Mouse (Mus musculus): Measurements from ENCODE around the gene Cdc37l1. TPM values are rescaled to one million over a fixed set of nuclear protein-coding genes. Genes with fewer than 3 reads are reported as not detected.

Gene Cdc37l1
- polyA plus RNA-seq, 1 experiment from 2014 or later, result 44.8 TPM

DNA sequence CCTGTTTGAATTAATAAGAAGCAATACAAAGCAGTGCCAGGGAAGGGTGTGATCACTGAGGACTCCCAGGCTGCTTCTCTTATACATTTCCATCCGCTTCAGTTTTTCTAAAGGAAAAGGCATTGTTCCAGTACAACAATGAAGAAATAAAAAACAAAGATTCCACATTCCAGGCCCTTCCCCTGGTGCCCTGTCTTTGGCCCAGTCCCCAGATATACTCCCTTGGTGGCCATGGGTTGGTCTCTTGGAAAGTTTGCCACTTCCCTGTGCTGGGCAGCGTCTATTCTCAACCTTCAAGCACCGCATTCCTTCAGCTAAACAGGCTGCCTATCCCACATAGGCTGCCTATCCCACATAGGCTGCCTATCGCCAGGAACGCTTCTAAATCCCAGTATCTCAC, 46.9 kb downstream of the Cdc37l1 start:
- Histone ChIP-seq H3K27ac (peak overlapping the region; percentile 19; the same call in 1 of the 2 replicates), H3K27me3 (no peaks in the 10 kb centered on the region), H3K9me3 (replicated peaks) (no peaks in the 10 kb centered on the region; the same call in 1 of the 2 replicates), H3K4me1 (replicated peaks) (peaks cover under 1% of the 10 kb centered on the region; the same call in 1 of the 2 replicates), H3K4me2 (no peak overlapping the region), H3K36me3 (peaks cover 37% of the 10 kb centered on the region), H3K9ac (no peak overlapping the region), H3K4me3 (no peak overlapping the region)
- no peak for ATAC-seq (replicated peaks; ENCODE audit: insufficient number of reproducible peaks, insufficient read depth, low FRiP score, low read depth)
- 85% methylated on average over 5 of the region's 5 CpGs for WGBS

DNA sequence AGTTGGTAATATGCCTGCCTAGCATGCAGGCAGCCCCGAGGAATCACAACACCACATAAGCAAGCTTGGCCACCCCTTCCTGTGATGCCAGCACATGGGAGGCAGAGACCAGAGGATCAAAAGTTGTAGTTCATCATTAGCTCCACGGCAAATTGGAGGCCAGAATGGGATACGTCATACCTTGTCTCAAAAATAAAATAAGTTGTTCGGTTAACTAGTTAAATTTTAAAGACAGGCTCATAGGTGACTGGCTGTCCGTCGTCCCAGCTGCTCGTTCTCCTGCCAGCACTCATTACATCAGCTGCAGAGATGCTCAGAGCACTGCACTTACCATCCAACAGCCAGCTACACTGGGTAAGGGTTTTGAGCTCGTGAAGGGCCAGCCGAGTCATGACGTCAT, 47.4 kb downstream of the Cdc37l1 start:
- peaks cover 37% of the 10 kb centered on the region for H3K36me3 ChIP-seq
- H3K27ac ChIP-seq, result peak overlapping the region; percentile 19; the same call in 1 of the 2 replicates
- no peak for ATAC-seq (replicated peaks; ENCODE audit: insufficient number of reproducible peaks, insufficient read depth, low FRiP score, low read depth)
- no peaks in the 10 kb centered on the region; the same call in 1 of the 2 replicates for H3K9me3 ChIP-seq (replicated peaks)
- peaks cover 5% of the 10 kb centered on the region; the same call in 1 of the 2 replicates for H3K4me1 ChIP-seq (replicated peaks)
- 85% methylated on average over 10 of the region's 10 CpGs for WGBS
- no peak overlapping the region for H3K4me3 ChIP-seq
- no peak overlapping the region for H3K9ac ChIP-seq
- H3K4me2 ChIP-seq, result no peak overlapping the region
- no peaks in the 10 kb centered on the region for H3K27me3 ChIP-seq

DNA sequence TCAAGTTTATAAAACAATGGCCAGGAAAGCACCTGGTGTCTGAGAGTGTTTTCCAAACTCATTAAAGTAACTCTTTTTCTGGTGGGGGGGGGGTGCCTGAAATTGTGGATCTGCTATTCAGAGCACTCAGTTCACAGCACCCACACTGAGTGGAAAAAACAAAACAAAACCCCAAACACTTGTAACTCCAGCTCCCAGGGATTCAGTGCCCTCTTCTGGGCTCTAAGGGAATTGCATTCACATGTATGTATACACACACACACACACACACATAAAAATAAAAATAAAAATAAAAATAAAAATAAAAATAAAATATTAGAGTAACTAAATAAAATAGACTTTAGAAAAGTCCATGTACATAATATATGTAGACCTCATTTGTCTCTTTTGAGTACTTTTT, 49.2 kb downstream of the Cdc37l1 start:
- Histone ChIP-seq H3K4me3 (no peak overlapping the region), H3K36me3 (peaks cover 31% of the 10 kb centered on the region), H3K9me3 (replicated peaks) (no peaks in the 10 kb centered on the region; the same call in 1 of the 2 replicates), H3K9ac (no peak overlapping the region), H3K4me2 (no peak overlapping the region), H3K27me3 (no peaks in the 10 kb centered on the region), H3K27ac (no peak overlapping the region), H3K4me1 (replicated peaks) (peaks cover 12% of the 10 kb centered on the region)
- ATAC-seq (replicated peaks; ENCODE audit: insufficient number of reproducible peaks, insufficient read depth, low FRiP score, low read depth), result no peak

DNA sequence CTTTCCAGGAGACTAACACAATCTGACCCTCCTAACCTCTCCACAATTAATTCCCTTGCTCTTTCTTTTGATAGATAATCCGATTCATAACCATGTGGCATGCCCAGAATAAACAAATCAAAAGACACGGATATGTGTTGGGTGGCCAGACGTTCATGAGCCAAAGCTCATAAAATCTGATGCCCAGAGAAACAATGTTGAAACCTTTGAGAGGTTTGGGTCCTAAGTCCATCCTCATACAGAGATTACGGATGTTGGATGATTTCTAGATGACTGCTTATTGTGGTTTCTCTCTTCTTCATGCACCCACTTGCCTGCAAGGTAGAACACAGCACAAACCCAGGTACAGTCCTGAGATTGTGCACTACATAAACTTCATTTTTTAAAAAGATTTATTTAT, 50.1 kb downstream of the Cdc37l1 start:
- no peak for ATAC-seq (replicated peaks; ENCODE audit: insufficient number of reproducible peaks, insufficient read depth, low FRiP score, low read depth)
- H3K4me1 ChIP-seq (replicated peaks), result peaks cover 12% of the 10 kb centered on the region
- WGBS, result 88% methylated on average over 4 of the region's 4 CpGs

DNA sequence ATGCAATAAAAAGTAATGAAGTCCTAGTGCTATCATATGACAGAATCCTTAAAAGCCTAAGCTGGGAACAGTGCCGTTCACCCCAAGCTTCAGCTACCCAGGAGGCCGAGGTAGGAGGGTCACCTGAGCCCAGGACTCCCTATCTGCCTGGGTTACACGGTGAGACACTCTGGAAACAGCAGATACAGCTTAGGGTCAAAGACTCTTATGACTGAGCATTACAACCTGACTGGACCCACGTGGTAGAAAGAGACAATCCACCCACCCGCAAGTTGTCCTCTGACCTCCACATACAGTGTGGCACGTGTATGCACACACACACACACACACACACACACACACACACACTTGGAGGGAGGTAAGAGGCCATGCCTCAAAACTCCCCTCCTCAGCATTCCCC, 52.0 kb downstream of the Cdc37l1 start:
- Histone ChIP-seq H3K36me3 (peaks cover 13% of the 10 kb centered on the region), H3K27ac (no peak overlapping the region), H3K9ac (no peak overlapping the region), H3K9me3 (replicated peaks) (no peaks in the 10 kb centered on the region; the same call in 1 of the 2 replicates), H3K4me2 (no peak overlapping the region), H3K4me1 (replicated peaks) (peaks cover 18% of the 10 kb centered on the region), H3K27me3 (no peaks in the 10 kb centered on the region), H3K4me3 (no peak overlapping the region)
- no peak for ATAC-seq (replicated peaks; ENCODE audit: insufficient number of reproducible peaks, insufficient read depth, low FRiP score, low read depth)
- WGBS, result 68% methylated on average over 6 of the region's 6 CpGs

More for the DNA sequence above, 50.1 kb downstream of the Cdc37l1 start:
- Histone ChIP-seq H3K4me2 (no peak overlapping the region), H3K27me3 (no peaks in the 10 kb centered on the region), H3K9ac (no peak overlapping the region), H3K36me3 (peaks cover 26% of the 10 kb centered on the region), H3K9me3 (replicated peaks) (no peaks in the 10 kb centered on the region; the same call in 1 of the 2 replicates), H3K4me3 (no peak overlapping the region), H3K27ac (no peak overlapping the region)

DNA sequence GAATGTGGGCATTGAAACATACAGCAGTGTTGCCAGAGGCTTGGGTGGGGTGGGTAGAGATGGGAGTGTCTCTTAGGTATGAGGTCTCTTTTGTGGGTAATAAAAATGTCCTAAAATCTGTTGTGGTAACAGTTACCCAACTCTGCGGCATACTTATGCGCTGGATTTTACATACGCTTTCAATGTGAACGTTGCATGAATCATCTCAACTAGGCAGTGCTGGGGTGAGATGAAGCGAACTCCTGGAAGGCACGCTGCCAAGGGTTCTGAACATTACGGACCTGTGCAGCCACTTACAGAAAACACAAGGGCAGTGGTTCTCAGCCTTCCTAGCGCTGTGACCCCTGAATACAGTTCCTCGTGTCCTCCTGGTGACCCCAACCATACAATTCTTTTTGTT, 52.5 kb downstream of the Cdc37l1 start:
- H3K4me3 ChIP-seq, result no peak overlapping the region
- 81% methylated on average over 9 of the region's 9 CpGs for WGBS
- no peak for ATAC-seq (replicated peaks; ENCODE audit: insufficient number of reproducible peaks, insufficient read depth, low FRiP score, low read depth)
- H3K9me3 ChIP-seq (replicated peaks), result no peaks in the 10 kb centered on the region; the same call in 1 of the 2 replicates
- H3K9ac ChIP-seq, result no peak overlapping the region
- H3K4me1 ChIP-seq (replicated peaks), result peaks cover 18% of the 10 kb centered on the region
- no peak overlapping the region for H3K27ac ChIP-seq
- H3K4me2 ChIP-seq, result no peak overlapping the region
- H3K27me3 ChIP-seq, result no peaks in the 10 kb centered on the region
- H3K36me3 ChIP-seq, result peaks cover 8% of the 10 kb centered on the region

DNA sequence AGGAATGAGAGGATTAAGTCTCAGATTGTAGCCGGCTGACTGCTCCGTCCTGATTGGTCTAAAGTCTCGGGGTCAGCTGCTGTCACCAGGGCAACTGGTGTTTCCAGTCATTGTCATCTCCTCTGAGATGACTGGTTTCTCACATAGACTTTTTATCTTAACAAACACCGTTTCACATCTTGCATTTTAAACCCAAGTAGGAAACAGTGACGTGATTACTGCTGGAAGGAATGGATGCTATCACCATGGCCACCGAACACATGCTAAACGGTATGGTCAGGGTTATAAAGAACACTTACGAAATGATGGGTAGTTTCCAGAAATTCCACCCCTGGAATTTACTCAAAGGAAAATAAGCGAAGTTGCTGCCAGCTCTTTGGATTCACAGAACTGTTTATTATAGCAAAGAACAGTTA, 54.2 kb downstream of the Cdc37l1 start:
- 45% methylated on average over 9 of the region's 9 CpGs for WGBS
- no peak overlapping the region for H3K9ac ChIP-seq
- H3K4me2 ChIP-seq, result no peak overlapping the region
- H3K36me3 ChIP-seq, result peaks cover 6% of the 10 kb centered on the region; the same call in 1 of the 2 replicates
- ATAC-seq (replicated peaks; ENCODE audit: insufficient number of reproducible peaks, insufficient read depth, low FRiP score, low read depth), result no peak
- H3K27me3 ChIP-seq, result no peaks in the 10 kb centered on the region
- no peak overlapping the region for H3K27ac ChIP-seq
- H3K4me1 ChIP-seq (replicated peaks), result peaks cover 23% of the 10 kb centered on the region
- H3K9me3 ChIP-seq (replicated peaks), result no peaks in the 10 kb centered on the region; the same call in 1 of the 2 replicates
- no peak overlapping the region for H3K4me3 ChIP-seq

DNA sequence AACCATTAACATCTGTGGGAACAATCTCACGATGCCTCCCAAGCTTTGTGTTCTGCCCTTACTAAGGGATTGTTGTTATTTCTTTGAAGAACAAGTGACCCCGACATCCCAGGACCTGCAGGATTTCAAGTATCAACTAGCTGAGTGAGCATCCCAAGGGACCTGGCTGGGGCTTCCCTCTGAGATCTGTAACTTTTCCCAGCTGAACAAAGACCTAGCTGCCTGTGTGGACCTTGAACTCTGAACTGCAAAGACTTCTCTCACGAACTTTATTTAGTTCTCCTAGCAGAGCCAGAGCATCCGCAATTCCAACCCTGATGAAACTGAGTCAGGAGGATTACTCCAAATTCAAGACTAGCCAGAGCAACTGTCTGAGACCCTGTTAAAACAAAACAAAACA, 55.2 kb downstream of the Cdc37l1 start:
- WGBS, result 67% methylated on average over 4 of the region's 4 CpGs

DNA sequence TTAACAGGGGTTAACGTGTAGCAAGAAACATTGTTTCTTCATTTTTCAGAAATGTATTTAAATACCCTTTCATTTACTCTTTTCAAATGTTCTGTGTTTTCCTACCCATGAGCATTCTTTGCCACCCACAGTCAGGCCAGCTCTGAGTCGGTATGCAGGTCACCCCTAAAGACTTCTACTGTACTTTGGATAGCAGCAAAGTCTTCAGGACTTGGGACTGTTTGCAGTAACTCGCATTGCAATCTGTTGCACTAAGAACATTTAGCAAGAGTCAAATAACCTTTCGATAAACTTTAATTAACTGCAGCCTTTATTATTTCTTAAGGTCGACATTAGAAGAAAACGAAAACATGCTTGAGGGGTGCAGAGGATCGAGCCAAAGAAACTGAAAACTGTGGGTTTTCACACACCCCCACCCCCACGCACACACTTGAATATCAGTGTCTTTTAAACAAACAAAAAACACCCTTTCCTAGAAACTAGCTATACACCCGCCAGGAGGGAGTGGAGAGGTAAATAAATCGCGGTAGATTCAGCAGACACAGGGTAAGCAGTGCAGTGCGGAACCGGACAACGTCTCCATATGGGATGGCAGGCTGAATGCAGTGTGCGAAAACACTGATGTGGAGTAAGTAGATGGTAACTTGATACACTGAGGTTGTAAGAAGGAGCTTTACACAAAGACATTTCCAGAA, 56.0 kb downstream of the Cdc37l1 start:
- Histone ChIP-seq H3K9me3 (replicated peaks) (no peaks in the 10 kb centered on the region), H3K9ac (no peak overlapping the region), H3K27ac (peak overlapping the region; percentile 4; the same call in 1 of the 2 replicates), H3K4me2 (peak overlapping the region; percentile 73), H3K36me3 (no peaks in the 10 kb centered on the region), H3K4me1 (replicated peaks) (peaks cover 27% of the 10 kb centered on the region), H3K4me3 (peak overlapping the region; percentile 79), H3K27me3 (no peaks in the 10 kb centered on the region)
- no peak for ATAC-seq (replicated peaks; ENCODE audit: insufficient number of reproducible peaks, insufficient read depth, low FRiP score, low read depth)
- 54% methylated on average over 15 of the region's 15 CpGs for WGBS

More for the DNA sequence above, 55.2 kb downstream of the Cdc37l1 start:
- Histone ChIP-seq H3K9me3 (replicated peaks) (no peaks in the 10 kb centered on the region), H3K4me2 (no peak overlapping the region), H3K4me1 (replicated peaks) (peaks cover 26% of the 10 kb centered on the region), H3K9ac (no peak overlapping the region), H3K27me3 (no peaks in the 10 kb centered on the region), H3K27ac (no peak overlapping the region), H3K36me3 (no peaks in the 10 kb centered on the region), H3K4me3 (no peak overlapping the region)
- ATAC-seq (replicated peaks; ENCODE audit: insufficient number of reproducible peaks, insufficient read depth, low FRiP score, low read depth), result no peak

DNA sequence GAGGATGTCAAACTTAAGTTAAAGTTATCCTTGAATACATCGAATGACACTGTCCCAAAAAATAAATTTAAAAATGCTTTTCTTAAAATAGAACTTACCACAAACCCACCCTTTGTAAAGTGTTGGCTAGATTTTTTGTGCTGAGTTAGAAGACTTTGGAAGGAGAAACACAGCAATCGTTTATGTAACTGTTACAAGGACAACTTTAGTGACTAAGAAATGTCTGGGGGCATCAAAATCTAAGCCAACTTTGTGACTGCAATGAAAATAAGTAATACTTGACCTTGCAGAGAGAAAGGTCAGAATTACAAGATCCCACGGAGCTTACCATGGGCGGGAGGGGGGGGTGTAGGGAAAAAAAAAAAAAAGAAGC, 56.8 kb downstream of the Cdc37l1 start:
- H3K36me3 ChIP-seq, result no peaks in the 10 kb centered on the region
- H3K27me3 ChIP-seq, result no peaks in the 10 kb centered on the region
- peak overlapping the region; percentile 73 for H3K4me2 ChIP-seq
- 21% methylated on average over 4 of the region's 4 CpGs for WGBS
- H3K9ac ChIP-seq, result peak overlapping the region; percentile 92
- H3K4me3 ChIP-seq, result peak overlapping the region; percentile 79
- no peak for ATAC-seq (replicated peaks; ENCODE audit: insufficient number of reproducible peaks, insufficient read depth, low FRiP score, low read depth)
- peaks cover 27% of the 10 kb centered on the region for H3K4me1 ChIP-seq (replicated peaks)
- H3K9me3 ChIP-seq (replicated peaks), result no peaks in the 10 kb centered on the region
- peak overlapping the region; percentile 92 for H3K27ac ChIP-seq

DNA sequence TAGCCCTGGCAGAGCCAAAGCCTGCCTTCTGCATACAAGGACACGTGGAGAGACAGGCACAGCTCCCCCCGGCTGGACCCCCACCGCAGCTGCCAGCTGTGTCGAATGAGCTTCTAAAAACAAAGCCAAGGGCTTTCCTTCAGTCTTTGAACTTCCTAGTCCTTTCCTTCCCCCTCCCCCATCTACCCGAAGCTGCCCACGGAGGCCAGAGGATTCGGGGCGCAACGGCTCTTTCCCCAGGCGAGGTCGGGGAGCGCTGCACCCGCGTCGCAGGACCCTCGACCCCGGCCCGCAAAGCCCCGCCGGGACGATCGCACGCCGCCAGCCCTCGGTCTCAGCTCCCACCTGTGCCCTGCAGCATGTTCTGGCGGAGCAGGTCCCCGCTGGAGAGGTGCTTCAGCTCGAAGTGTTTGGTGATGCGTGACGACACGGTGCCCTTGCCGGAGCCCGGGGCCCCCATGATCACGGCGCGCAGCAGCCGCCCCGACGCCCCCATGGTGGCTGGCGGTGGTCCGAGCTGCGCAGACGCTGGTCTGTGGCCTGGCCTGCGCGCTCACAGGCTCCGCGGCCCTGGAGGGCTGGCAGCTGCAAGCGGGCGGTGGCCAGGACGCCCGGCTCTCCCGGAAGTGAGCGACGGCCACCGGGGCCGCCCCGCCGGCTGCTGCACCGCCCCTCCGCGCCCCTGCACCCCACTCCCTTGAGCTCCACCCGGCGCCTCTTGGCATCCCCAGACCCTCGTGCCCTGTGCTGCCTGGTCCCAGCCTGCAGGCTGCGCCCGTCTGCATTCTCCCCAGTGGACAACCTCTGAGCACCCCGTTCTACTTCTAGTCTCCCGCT, 57.4 kb downstream of the Cdc37l1 start, which contains the start of gene Ak3:
Gene Ak3, minus strand, starts transcription at position 628 of the 837 bp plus-strand sequence.
- Histone ChIP-seq H3K9ac (peak within 1 kb of the TSS; percentile 92), H3K4me1 (replicated peaks) (peaks cover 22% of the 10 kb centered on the region), H3K4me2 (peak within 1 kb of the TSS; percentile 73), H3K4me3 (peak within 1 kb of the TSS; percentile 79), H3K9me3 (replicated peaks) (no peaks in the 10 kb centered on the region), H3K36me3 (no peaks in the 10 kb centered on the region), H3K27ac (peak within 1 kb of the TSS; percentile 92), H3K27me3 (no peaks in the 10 kb centered on the region)
- WGBS, result under 1% methylated on average over 68 of the region's 68 CpGs
- peak; percentile 87 for ATAC-seq (replicated peaks; ENCODE audit: insufficient number of reproducible peaks, insufficient read depth, low FRiP score, low read depth)
